Mouse (Mus musculus) macrophage (primary cell): ENCODE measurements around the gene Mfsd12. TPM values are rescaled to one million over a fixed set of nuclear protein-coding genes. Genes with fewer than 3 reads are reported as not detected.

ENCODE experiments used
- H3K27ac ChIP-seq: fragments of 350-480 bp; formaldehyde crosslinking; 2 replicates; pipeline ENCODE4 v1.9.0; 2021
- H3K36me3 ChIP-seq: fragments of 350-480 bp; formaldehyde crosslinking; 2 replicates; pipeline ENCODE4 v1.9.0; 2021; ENCODE audit errors: inconsistent target
- H3K4me3 ChIP-seq: fragments of 350-480 bp; formaldehyde crosslinking; 2 replicates; pipeline ENCODE4 v1.9.0; 2021; ENCODE audit errors: inconsistent target
- H3K79me2 ChIP-seq: fragments of 350-480 bp; formaldehyde crosslinking; 2 replicates; pipeline ENCODE4 v1.9.0; 2021; ENCODE audit errors: inconsistent target
- WGBS: methylation state at CpG from one replicate; pipeline ENCODE4 v1.1.7; 2026; ENCODE audit warnings: inconsistent platforms; ENCODE audit not compliant: missing documents; 5-methylcytosine and 5-hydroxymethylcytosine counted together
- polyA plus RNA-seq: library from polyadenylated mRNA; stranded (reverse); fragments of 250-400 nt; gene quantifications from 3 replicates; pipeline ENCODE4 v1.2.4, GENCODE M21; 2018; ENCODE audit warnings: inconsistent platforms

Gene Mfsd12
- polyA plus RNA-seq, 1 experiment from 2014 or later = 129 TPM

GRCm38 (mm10) chr10:81412586-81413309, 55.5 kb downstream of the Mfsd12 start:
- H3K36me3 ChIP-seq = no peaks in the 10 kb centered on the region
- H3K27ac ChIP-seq = peak overlapping the region; percentile 67; the same call in 1 of the 2 replicates
- H3K79me2 ChIP-seq = peaks cover 81% of the 10 kb centered on the region; the same call in 1 of the 2 replicates
- H3K4me3 ChIP-seq = no peak overlapping the region
- WGBS = 79% methylated on average over 16 of the region's 16 CpGs

GRCm38 (mm10) chr10:81413310-81414261, 56.3 kb downstream of the Mfsd12 start:
- 18% methylated on average over 25 of the region's 26 CpGs for WGBS

GRCm38 (mm10) chr10:81414682-81415081, 57.4 kb downstream of the Mfsd12 start:
- H3K79me2 ChIP-seq = peaks cover 94% of the 10 kb centered on the region
- peak overlapping the region; percentile 27 for H3K4me3 ChIP-seq
- H3K27ac ChIP-seq = peak overlapping the region; percentile 67
- no peaks in the 10 kb centered on the region for H3K36me3 ChIP-seq

More at GRCm38 (mm10) chr10:81413310-81414261, 56.3 kb downstream of the Mfsd12 start:
- Histone ChIP-seq H3K79me2 (peaks cover 89% of the 10 kb centered on the region; the same call in 1 of the 2 replicates), H3K4me3 (peak overlapping the region; percentile 27), H3K36me3 (no peaks in the 10 kb centered on the region), H3K27ac (peak overlapping the region; percentile 67)

- Histone ChIP-seq H3K36me3 (no peaks in the 10 kb centered on the region), H3K27ac (peak overlapping the region; percentile 67; the same call in 1 of the 2 replicates), H3K79me2 (peaks cover 94% of the 10 kb centered on the region), H3K4me3 (no peak overlapping the region)
- 76% methylated on average over 5 of the region's 5 CpGs for WGBS
Measured at GRCm38 (mm10) chr10:81415146-81415545, 57.9 kb downstream of the Mfsd12 start.

Other genes starting within 250 kb of the Mfsd12 start
- 48.1 to 55.4 TPM (median 52.8 TPM) in 3 replicates for gene Zbtb7a, start 222.3 kb upstream of the Mfsd12 start, polyA plus RNA-seq
- 19.6 to 22.5 TPM (median 21.5 TPM) in 3 replicates for gene Pias4, start 189.6 kb upstream of the Mfsd12 start, polyA plus RNA-seq
- 749 to 1,081 TPM (median 1,012 TPM) in 3 replicates for gene Eef2, start 180.9 kb upstream of the Mfsd12 start, polyA plus RNA-seq
- 41.2 to 57.0 TPM (median 43.5 TPM) in 3 replicates for gene Dapk3, start 174.5 kb upstream of the Mfsd12 start, polyA plus RNA-seq
- not detected in 3 replicates for gene 4930442H23Rik, start 173.6 kb upstream of the Mfsd12 start, polyA plus RNA-seq
- not detected in 3 replicates for gene Nmrk2, start 155.4 kb upstream of the Mfsd12 start, polyA plus RNA-seq
- not detected in 3 replicates for gene Atcay, start 126.7 kb upstream of the Mfsd12 start, polyA plus RNA-seq
- 0.26 to 0.61 TPM (median 0.53 TPM) in 3 replicates for gene Zfr2, start 124.3 kb upstream of the Mfsd12 start, polyA plus RNA-seq
- 5.3 to 5.7 TPM (median 5.5 TPM) in 3 replicates for gene Matk, start 104.6 kb upstream of the Mfsd12 start, polyA plus RNA-seq
- 39.4 to 78.9 TPM (median 55.8 TPM) in 3 replicates for gene Mrpl54, start 90.6 kb upstream of the Mfsd12 start, polyA plus RNA-seq
- gene Apba3, start 90.5 kb upstream of the Mfsd12 start, polyA plus RNA-seq = 9.8 to 31.4 TPM (median 19.8 TPM) in 3 replicates
- gene Tjp3, start 65.9 kb upstream of the Mfsd12 start, polyA plus RNA-seq = 1.7 to 4.2 TPM (median 3.3 TPM) in 3 replicates
- gene Pip5k1c, start 64.5 kb upstream of the Mfsd12 start, polyA plus RNA-seq = 63.2 to 85.8 TPM (median 77.1 TPM) in 3 replicates
- gene Cactin, start 36.4 kb upstream of the Mfsd12 start, polyA plus RNA-seq = 14.4 to 21.3 TPM (median 15.1 TPM) in 3 replicates
- not detected in 3 replicates for gene Tbxa2r, start 28.8 kb upstream of the Mfsd12 start, polyA plus RNA-seq
- 0.07 TPM in 1 of 3 replicates, not detected in the others for gene Gipc3, start 14.2 kb upstream of the Mfsd12 start, polyA plus RNA-seq
- gene Hmg20b, start 7.0 kb upstream of the Mfsd12 start, polyA plus RNA-seq = 33.1 to 54.6 TPM (median 42.5 TPM) in 3 replicates
- 1.5 to 9.8 TPM (median 2.5 TPM) in 3 replicates for gene 4930404N11Rik, start 8.3 kb downstream of the Mfsd12 start, polyA plus RNA-seq
- 12.9 to 17.0 TPM (median 15.3 TPM) in 3 replicates for gene Fzr1, start 21.0 kb downstream of the Mfsd12 start, polyA plus RNA-seq
- 21.0 to 48.1 TPM (median 32.0 TPM) in 3 replicates for gene Dohh, start 26.9 kb downstream of the Mfsd12 start, polyA plus RNA-seq
- 0.07 to 1.0 TPM (median 0.46 TPM) in 3 replicates for gene Gm48551, start 27.0 kb downstream of the Mfsd12 start, polyA plus RNA-seq
- 0.57 TPM in 1 of 3 replicates, not detected in the others for gene Gm48552, start 31.5 kb downstream of the Mfsd12 start, polyA plus RNA-seq
- gene Smim24, start 35.6 kb downstream of the Mfsd12 start, polyA plus RNA-seq = 9.6 to 21.8 TPM (median 14.6 TPM) in 3 replicates
- gene Nfic, start 98.1 kb downstream of the Mfsd12 start, polyA plus RNA-seq = 33.6 to 60.6 TPM (median 57.7 TPM) in 3 replicates
- gene Celf5, start 125.2 kb downstream of the Mfsd12 start, polyA plus RNA-seq = 0.04 TPM in 1 of 3 replicates, not detected in the others
- gene Ncln, start 138.9 kb downstream of the Mfsd12 start, polyA plus RNA-seq = 54.5 to 93.3 TPM (median 77.1 TPM) in 3 replicates
- gene S1pr4, start 142.6 kb downstream of the Mfsd12 start, polyA plus RNA-seq = 0.14 to 0.26 TPM (median 0.14 TPM) in 3 replicates
- gene Gna15, start 166.7 kb downstream of the Mfsd12 start, polyA plus RNA-seq = 4.6 to 16.6 TPM (median 10.2 TPM) in 3 replicates
- 3.5 to 6.3 TPM (median 6.2 TPM) in 3 replicates for gene Gna11, start 187.7 kb downstream of the Mfsd12 start, polyA plus RNA-seq
- gene Aes, start 202.0 kb downstream of the Mfsd12 start, polyA plus RNA-seq = 301 to 334 TPM (median 303 TPM) in 3 replicates
- 1.3 to 3.9 TPM (median 3.6 TPM) in 3 replicates for gene Tle2, start 217.1 kb downstream of the Mfsd12 start, polyA plus RNA-seq
- 9.8 to 17.4 TPM (median 16.7 TPM) in 3 replicates for gene Tle6, start 243.6 kb downstream of the Mfsd12 start, polyA plus RNA-seq
- 0.30 to 0.55 TPM (median 0.40 TPM) in 3 replicates for gene BC025920, start 248.8 kb downstream of the Mfsd12 start, polyA plus RNA-seq